ENCODE assay signal across 8 mouse cellular contexts in genomic region chr3:104638403-104638779, GRCm38 (mm10). TPM values are rescaled to one million over a fixed set of nuclear protein-coding genes. Genes with fewer than 3 reads are reported as not detected.
DNase-seq lines count a peak whose midpoint lies in the region; ATAC-seq lines count a peak whose summit lies in the region.

Gene Slc16a1, plus strand, starts transcription at chr3:104638668.

- H3K36me3 ChIP-seq in heart, embryonic 13.5 days = no peaks in the 10 kb centered on the region
- H3K36me3 ChIP-seq in liver, embryonic 13.5 days = peaks cover 5% of the 10 kb centered on the region; the same call in 1 of the 2 replicates
- no peaks in the 10 kb centered on the region for H3K36me3 ChIP-seq in stomach, embryonic 16.5 days (ENCODE audit: control insufficient read depth, insufficient read depth, low read length)

- no peaks in the 10 kb centered on the region for H3K9me3 ChIP-seq in heart, embryonic 13.5 days
- no peaks in the 10 kb centered on the region for H3K9me3 ChIP-seq in liver, embryonic 13.5 days (replicated peaks)
- no peaks in the 10 kb centered on the region for H3K9me3 ChIP-seq in stomach, embryonic 16.5 days (replicated peaks; ENCODE audit: control insufficient read depth, low read length)

- peak within 1 kb of the TSS; percentile 92 for H3K27ac ChIP-seq in heart, embryonic 13.5 days (replicated peaks)
- peak within 1 kb of the TSS; percentile 98 for H3K27ac ChIP-seq in liver, embryonic 13.5 days
- H3K27ac ChIP-seq in stomach, embryonic 16.5 days (ENCODE audit: low read length) = peak within 1 kb of the TSS; percentile 73

- under 1% methylated on average over 50 of the region's 50 CpGs for WGBS in heart, embryonic 13.5 days
- WGBS in liver, embryonic 13.5 days (ENCODE audit: insufficient replicate concordance) = under 1% methylated on average over 50 of the region's 50 CpGs
- WGBS in stomach, embryonic 16.5 days = under 1% methylated on average over 50 of the region's 50 CpGs

- H3K4me3 ChIP-seq in heart, embryonic 13.5 days = peak within 1 kb of the TSS; percentile 94
- H3K4me3 ChIP-seq in liver, embryonic 13.5 days (replicated peaks) = peak within 1 kb of the TSS; percentile 100
- H3K4me3 ChIP-seq in stomach, embryonic 16.5 days (replicated peaks; ENCODE audit: low read length) = peak within 1 kb of the TSS; percentile 83

- H3K27me3 ChIP-seq in heart, embryonic 13.5 days (replicated peaks) = no peaks in the 10 kb centered on the region
- no peaks in the 10 kb centered on the region for H3K27me3 ChIP-seq in liver, embryonic 13.5 days
- H3K27me3 ChIP-seq in stomach, embryonic 16.5 days (ENCODE audit: control insufficient read depth, insufficient read depth, low read length) = no peaks in the 10 kb centered on the region

- H3K4me1 ChIP-seq in heart, embryonic 13.5 days = peaks cover 45% of the 10 kb centered on the region
- H3K4me1 ChIP-seq in liver, embryonic 13.5 days (replicated peaks) = peaks cover 63% of the 10 kb centered on the region
- H3K4me1 ChIP-seq in stomach, embryonic 16.5 days (ENCODE audit: control insufficient read depth, insufficient read depth, low read length) = 0 out of 2 replicates have a peak, but pooled peaks cover 4% of the 10 kb centered on the region

- peak within 1 kb of the TSS; percentile 99 for H3K9ac ChIP-seq in heart, embryonic 13.5 days
- peak within 1 kb of the TSS; percentile 100 for H3K9ac ChIP-seq in liver, embryonic 13.5 days
- peak within 1 kb of the TSS; percentile 91 for H3K9ac ChIP-seq in stomach, embryonic 16.5 days (ENCODE audit: low read length)

- peak within 1 kb of the TSS; percentile 71 for H3K4me2 ChIP-seq in heart, embryonic 13.5 days
- H3K4me2 ChIP-seq in liver, embryonic 13.5 days = peak within 1 kb of the TSS; percentile 88
- peak within 1 kb of the TSS; percentile 96 for H3K4me2 ChIP-seq in stomach, embryonic 16.5 days (ENCODE audit: low read depth, low read length)

- peak; percentile 81 for ATAC-seq in erythroid progenitor cell, adult 5-6 weeks (replicated peaks; ENCODE audit: low FRiP score, poor library complexity, severe bottlenecking)
- peak; percentile 95 for ATAC-seq in heart, embryonic 13.5 days (ENCODE audit: extremely low read depth, insufficient number of reproducible peaks, low FRiP score, low TSS enrichment)
- peak; percentile 95 for ATAC-seq in liver, embryonic 13.5 days (ENCODE audit: low read depth)
- peak; percentile 98 for ATAC-seq in stomach, embryonic 16.5 days (ENCODE audit: insufficient read depth, low FRiP score)

- DNase-seq in CD4-positive helper T cell, adult 2 months (ENCODE audit: low read depth, low spot score) = peak; percentile 92
- peak; percentile 76 for DNase-seq in brain, embryonic 18.5 days (ENCODE audit: low read depth, low spot score)
- DNase-seq in kidney, postnatal 14 days = peak; percentile 92
- peak; percentile 93 for DNase-seq in liver, embryonic 13.5 days
- DNase-seq in neural tube, embryonic 10.5 days (ENCODE audit: extremely low spot score, low spot score) = peak; percentile 95

RNA-seq across cellular contexts. Expression of gene Slc16a1, which starts in this region (rescaled TPM):
- total RNA-seq in erythroid progenitor cell, adult 5-6 weeks (2015; ENCODE audit: low replicate concordance) = 334 and 364 TPM in 2 replicates
- total RNA-seq in erythroid progenitor cell, adult 5-6 weeks (2017; ENCODE audit: low replicate concordance) = 431 and 500 TPM in 2 replicates
- 65.4 and 70.4 TPM in 2 replicates for polyA plus RNA-seq in heart, embryonic 13.5 days (2015; fragmentation: Nextera tagmentation; extraction: Ambion mirVana)
- polyA plus RNA-seq in liver, embryonic 13.5 days (2015; fragmentation: Nextera tagmentation; extraction: Ambion mirVana) = 81.9 and 106 TPM in 2 replicates
- polyA plus RNA-seq in stomach, embryonic 16.5 days (2015; fragmentation: Nextera tagmentation; extraction: Ambion mirVana) = 36.6 and 36.8 TPM in 2 replicates

Comparison
In these comparisons a context has a peak if more than half of its experiments do, and no peak if none do; other contexts are left out.
1. Peak in every context shown above with its lines: DNase-seq, ATAC-seq, H3K4me3 ChIP-seq and H3K27ac ChIP-seq.